Mouse (Mus musculus) limb, embryonic 11.5 days (tissue): ENCODE measurements around the gene Acot4. TPM values are rescaled to one million over a fixed set of nuclear protein-coding genes. Genes with fewer than 3 reads are reported as not detected.
A peak's percentile ranks its signal among the peaks of the same experiment; 100 is the strongest.
"Not testable (repeated sequence)": the region's sequence is repeated elsewhere in the genome, so short reads cannot be mapped to it uniquely, and the experiment has no call there.

Source experiments
- ATAC-seq: fragments of 200-750 bp; cut with Nextera tagmentation; 2 replicates; pipeline ENCODE4 v1.8.0; 2017; ENCODE audit warnings: low read depth; ENCODE audit not compliant: insufficient number of reproducible peaks, low FRiP score, low TSS enrichment
- DNase-seq: peaks from one replicate; pipeline ENCODE4 v3.0.0-alpha.2; 2015; ENCODE audit warnings: low spot score
- H3K27ac ChIP-seq: fragments of 300-500 bp; sonication (generic); replicated peaks from 2 replicates; pipeline ENCODE4 v1.5.1; 2014; ENCODE audit warnings: low read depth, mild to moderate bottlenecking, low read length
- H3K27me3 ChIP-seq: fragments of 300-500 bp; sonication (generic); 2 replicates; pipeline ENCODE4 v1.6.1; 2014; ENCODE audit warnings: mild to moderate bottlenecking, low read length, mixed read lengths; ENCODE audit not compliant: control insufficient read depth, insufficient read depth
- H3K36me3 ChIP-seq: fragments of 300-500 bp; sonication (generic); 2 replicates; pipeline ENCODE4 v1.6.1; 2014; ENCODE audit warnings: mild to moderate bottlenecking, low read length, moderate library complexity, mixed read lengths; ENCODE audit not compliant: control insufficient read depth, insufficient read depth
- H3K4me1 ChIP-seq: fragments of 300-500 bp; sonication (generic); 2 replicates; pipeline ENCODE4 v1.6.1; 2014; ENCODE audit warnings: low read length, mixed read lengths; ENCODE audit not compliant: control insufficient read depth, insufficient read depth
- H3K4me2 ChIP-seq: fragments of 300-500 bp; sonication (generic); 2 replicates; pipeline ENCODE4 v1.6.1; 2014; ENCODE audit warnings: low read depth, mild to moderate bottlenecking, moderate library complexity; ENCODE audit not compliant: severe bottlenecking
- H3K4me3 ChIP-seq: fragments of 300-500 bp; sonication (generic); 2 replicates; pipeline ENCODE4 v1.5.1; 2014; ENCODE audit warnings: low read depth, low read length
- H3K9ac ChIP-seq: fragments of 300-500 bp; sonication (generic); 2 replicates; pipeline ENCODE4 v1.6.1; 2014; ENCODE audit warnings: mild to moderate bottlenecking, low read length
- H3K9me3 ChIP-seq: fragments of 300-500 bp; sonication (generic); 2 replicates; pipeline ENCODE4 v1.6.1; 2016; ENCODE audit warnings: low read length; ENCODE audit not compliant: control insufficient read depth
- WGBS: fragments of 180-500 bp; shearing (Covaris S2); extraction: QIAGEN DNeasy Blood & Tissue Kit; methylation state at CpG from one replicate; pipeline ENCODE4 v1.1.7; 2014; 5-methylcytosine and 5-hydroxymethylcytosine counted together
- polyA plus RNA-seq: library from polyadenylated mRNA; unstranded; fragments of >200 nt; fragmentation: Nextera tagmentation; extraction: Ambion mirVana; gene quantifications from 2 replicates; pipeline ENCODE4 v1.2.1, GENCODE M21; 2014

The Acot4 gene
- polyA plus RNA-seq, 1 experiment from 2014 or later, result 0.08 TPM

DNA sequence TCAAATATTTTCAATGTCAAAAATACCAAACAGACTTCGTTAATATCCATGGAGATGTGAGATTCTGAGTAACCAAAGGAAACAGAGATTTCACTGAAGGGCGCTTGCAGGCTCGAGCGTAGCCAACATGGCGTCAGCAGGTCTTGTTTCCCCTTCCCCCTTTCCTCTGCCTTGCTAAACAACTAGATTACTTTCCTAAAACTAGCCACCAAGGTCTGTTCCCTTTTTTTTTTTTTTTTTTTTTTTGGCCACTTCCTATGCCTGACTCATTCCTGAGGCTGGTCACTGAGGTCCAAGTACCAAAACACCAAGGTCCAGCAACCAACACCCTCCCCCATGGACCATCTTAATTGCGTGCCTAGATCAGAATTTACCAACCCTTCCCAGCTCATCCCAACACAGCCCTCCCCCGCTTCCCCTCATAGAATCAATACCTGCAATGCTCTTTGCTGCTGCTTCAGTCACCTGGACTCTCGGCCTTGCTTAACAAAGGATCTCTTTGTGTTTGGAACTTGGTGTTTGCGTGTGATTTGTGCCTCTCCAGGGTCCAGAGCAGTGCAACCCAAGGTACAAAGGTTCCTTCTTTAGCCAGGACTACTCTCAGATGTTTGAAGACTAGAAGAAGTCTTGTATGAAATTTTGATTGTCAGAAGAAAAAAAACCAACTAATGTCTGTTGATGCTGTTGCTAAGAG, 15.0 kb upstream of the Acot4 start:
- Histone ChIP-seq H3K4me1 (no peaks in the 10 kb centered on the region), H3K36me3 (no peaks in the 10 kb centered on the region), H3K27ac (no peak overlapping the region), H3K9me3 (no peaks in the 10 kb centered on the region), H3K4me3 (no peak overlapping the region), H3K4me2 (no peak overlapping the region), H3K27me3 (no peaks in the 10 kb centered on the region), H3K9ac (no peak overlapping the region)
- ATAC-seq, result no peak
- DNase-seq, result peak; percentile 31
- WGBS, result 85% methylated on average over 9 of the region's 9 CpGs

DNA sequence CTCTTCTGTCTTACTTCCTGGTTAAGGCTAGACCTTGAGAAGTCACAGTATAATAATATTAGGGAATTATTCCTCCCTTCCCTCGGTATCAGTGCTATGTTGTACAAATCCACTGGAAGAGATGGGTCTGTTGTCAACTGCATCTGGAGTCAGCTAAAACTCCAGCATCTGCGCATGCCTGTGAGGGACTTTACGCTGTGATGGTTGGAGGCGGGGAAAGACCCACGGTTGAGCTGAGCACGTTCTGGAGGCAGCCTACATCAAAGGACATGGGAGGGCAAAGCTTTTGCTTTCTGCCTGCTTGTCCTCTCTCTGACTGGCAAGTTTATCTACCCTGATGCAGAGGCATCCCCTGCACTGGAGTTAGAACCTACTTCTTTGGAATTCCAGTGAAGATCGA, 12.3 kb upstream of the Acot4 start:
- H3K4me1 ChIP-seq, result no peaks in the 10 kb centered on the region
- H3K27ac ChIP-seq, result no peak overlapping the region
- H3K4me2 ChIP-seq, result no peak overlapping the region
- no peak overlapping the region for H3K4me3 ChIP-seq
- no peaks in the 10 kb centered on the region for H3K36me3 ChIP-seq
- DNase-seq, result no peak
- no peak for ATAC-seq
- no peak overlapping the region for H3K9ac ChIP-seq
- no peaks in the 10 kb centered on the region for H3K9me3 ChIP-seq
- 85% methylated on average over 7 of the region's 7 CpGs for WGBS
- no peaks in the 10 kb centered on the region for H3K27me3 ChIP-seq

DNA sequence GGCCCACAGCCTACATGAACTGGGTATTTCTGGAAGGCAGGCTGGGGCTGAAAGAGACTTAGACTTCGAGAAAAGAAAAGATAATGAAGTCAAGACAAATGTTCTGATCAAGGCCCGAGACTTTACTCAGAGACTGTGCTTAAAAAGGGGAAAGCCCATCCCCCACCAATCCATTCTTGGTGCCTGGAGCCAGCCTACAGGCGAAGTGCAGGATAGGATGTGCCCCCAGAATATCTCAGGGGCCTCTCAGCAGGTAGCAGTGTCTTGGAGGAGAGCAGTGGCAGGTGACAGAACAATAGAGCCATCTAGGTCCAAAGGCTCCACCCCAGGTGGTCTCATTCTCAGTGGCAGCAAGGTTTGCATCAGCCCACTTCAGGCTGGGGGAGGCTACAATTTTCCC, 9.9 kb upstream of the Acot4 start:
- WGBS, result 72% methylated on average over 3 of the region's 3 CpGs
- H3K36me3 ChIP-seq, H3K9ac ChIP-seq, H3K4me3 ChIP-seq, DNase-seq, H3K4me1 ChIP-seq, H3K27ac ChIP-seq, H3K9me3 ChIP-seq, ATAC-seq, H3K4me2 ChIP-seq, H3K27me3 ChIP-seq: not testable (repeated sequence)

DNA sequence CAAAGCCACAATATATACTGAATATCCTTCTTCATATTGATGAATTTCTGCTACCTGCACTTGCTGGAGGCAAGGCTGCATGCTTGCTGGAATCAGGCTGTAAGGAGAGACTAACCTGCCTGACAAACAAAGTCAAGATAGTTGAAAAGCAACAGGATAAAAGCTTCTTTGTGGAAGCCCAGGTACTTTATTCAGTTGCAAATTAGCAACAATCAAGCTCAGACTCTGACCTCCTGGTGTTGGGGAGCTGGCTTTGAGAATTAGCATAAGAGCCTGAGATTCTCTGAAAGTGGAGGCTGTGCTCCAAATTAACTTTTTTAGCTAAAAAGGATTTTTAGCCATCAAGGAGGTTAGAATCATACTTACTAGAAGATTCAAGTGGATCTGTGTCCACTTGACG, 9.1 kb upstream of the Acot4 start:
- not testable (repeated sequence) for DNase-seq

DNA sequence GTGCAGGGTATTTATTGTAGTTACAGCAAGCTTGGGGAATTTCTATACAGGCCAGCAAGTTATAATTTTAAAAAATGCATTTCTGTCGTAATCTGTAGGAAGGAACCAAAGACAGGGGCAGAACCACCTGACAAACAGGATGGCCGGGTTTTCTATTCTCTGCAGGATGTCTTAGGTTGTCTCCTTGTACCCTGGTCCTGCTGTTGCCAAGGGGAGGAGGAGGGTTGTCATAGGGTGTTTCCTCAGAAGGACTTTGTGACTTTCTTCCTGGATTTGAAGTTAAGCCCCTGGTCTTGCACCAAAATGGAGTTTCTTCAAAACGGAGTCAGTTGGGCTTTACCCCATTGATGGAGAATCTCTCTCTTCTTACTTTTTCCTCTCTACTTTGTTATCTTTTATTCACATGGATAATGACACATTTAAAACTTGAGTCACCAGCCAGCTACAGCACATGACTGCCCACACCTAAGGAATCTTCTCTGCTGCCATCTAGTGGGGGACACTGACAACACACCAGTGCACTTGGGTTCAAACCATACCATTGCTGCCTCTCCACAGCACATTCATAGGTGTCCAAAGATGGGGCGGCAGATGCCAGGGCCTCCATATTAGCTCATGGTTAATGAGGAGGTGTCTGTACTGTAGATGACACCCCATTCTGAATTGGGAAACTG, 7.4 kb upstream of the Acot4 start:
- H3K4me2 ChIP-seq, result no peak overlapping the region
- DNase-seq (peak; percentile 81), ATAC-seq (peak; percentile 39; the same call in 1 of the 2 replicates)
- no peaks in the 10 kb centered on the region for H3K4me1 ChIP-seq
- H3K27me3 ChIP-seq, result no peaks in the 10 kb centered on the region
- no peak overlapping the region for H3K27ac ChIP-seq
- no peaks in the 10 kb centered on the region for H3K9me3 ChIP-seq
- no peaks in the 10 kb centered on the region for H3K36me3 ChIP-seq
- no peak overlapping the region for H3K9ac ChIP-seq
- WGBS, result 72% methylated on average over 4 of the region's 4 CpGs
- no peak overlapping the region for H3K4me3 ChIP-seq

More for the DNA sequence above, 9.1 kb upstream of the Acot4 start:
- H3K4me1 ChIP-seq, H3K27me3 ChIP-seq, H3K9me3 ChIP-seq, H3K27ac ChIP-seq, ATAC-seq, H3K4me2 ChIP-seq, H3K4me3 ChIP-seq, H3K36me3 ChIP-seq, H3K9ac ChIP-seq: not testable (repeated sequence)
- 92% methylated on average over 1 of the region's 1 CpGs for WGBS

DNA sequence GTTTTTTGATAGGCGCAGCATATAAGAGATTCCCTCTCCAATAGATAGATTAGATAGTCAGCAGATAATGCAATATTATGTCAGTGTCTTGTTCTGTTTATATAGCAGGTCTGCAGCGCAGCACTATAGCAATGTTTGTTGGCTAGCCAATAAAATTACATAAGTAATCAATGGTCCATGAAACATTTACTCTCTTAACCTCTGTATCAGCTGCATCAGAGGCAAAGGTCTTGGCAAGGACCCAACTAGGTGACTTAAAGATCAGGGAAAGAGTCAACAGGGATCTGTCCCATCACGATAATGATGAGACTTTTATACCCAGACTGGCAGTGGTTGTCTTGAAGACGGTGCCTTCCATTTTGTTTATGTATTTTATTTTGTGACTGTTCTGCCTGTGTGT, 5.3 kb upstream of the Acot4 start:
- no peaks in the 10 kb centered on the region for H3K4me1 ChIP-seq
- DNase-seq (no peak), ATAC-seq (no peak)
- H3K4me3 ChIP-seq, result no peak overlapping the region
- no peaks in the 10 kb centered on the region for H3K36me3 ChIP-seq
- H3K9me3 ChIP-seq, result no peaks in the 10 kb centered on the region
- H3K9ac ChIP-seq, result no peak overlapping the region
- WGBS, result 93% methylated on average over 4 of the region's 4 CpGs
- no peaks in the 10 kb centered on the region for H3K27me3 ChIP-seq
- H3K4me2 ChIP-seq, result no peak overlapping the region
- no peak overlapping the region for H3K27ac ChIP-seq

DNA sequence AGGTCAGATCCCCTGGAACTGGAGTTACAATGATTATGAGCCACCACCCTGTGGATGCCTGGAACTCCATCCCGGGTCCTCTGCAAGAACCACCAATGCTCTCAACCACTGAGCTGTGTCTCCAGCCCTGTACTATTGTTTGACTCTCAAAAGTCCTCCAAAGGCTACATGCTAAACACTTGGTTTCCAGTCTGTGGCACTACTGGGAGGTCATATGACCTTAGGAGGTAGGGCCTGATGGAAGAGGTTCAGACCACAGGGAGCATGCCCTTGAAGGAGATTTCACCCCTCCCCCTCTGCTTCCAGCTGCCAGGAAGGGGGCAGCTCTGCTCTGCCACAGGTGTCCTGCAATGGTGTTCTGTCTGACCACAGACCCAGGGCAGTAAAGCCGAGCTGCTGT, 4.9 kb upstream of the Acot4 start:
- not testable (repeated sequence) for H3K4me2 ChIP-seq

DNA sequence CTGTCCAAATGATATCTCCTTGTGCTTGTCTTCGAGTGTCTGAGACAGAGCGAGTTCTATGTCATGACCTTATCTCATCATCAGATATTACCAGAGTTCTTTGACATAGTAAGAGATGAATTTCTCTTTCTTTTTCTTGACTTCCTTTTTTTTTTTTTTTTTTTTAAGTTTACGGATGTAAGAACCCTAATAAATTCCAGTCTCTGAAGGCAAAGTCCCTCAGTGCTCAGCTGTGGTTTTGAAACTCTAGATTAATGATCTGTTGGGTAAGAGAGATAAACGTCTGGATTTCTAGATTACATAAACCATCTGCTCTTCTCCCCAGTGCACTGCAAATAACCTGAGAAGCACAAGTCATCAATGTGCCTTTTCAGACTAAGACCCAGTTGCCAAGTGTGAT, 4.1 kb upstream of the Acot4 start:
- no peak overlapping the region for H3K4me2 ChIP-seq
- H3K36me3 ChIP-seq, result no peaks in the 10 kb centered on the region
- DNase-seq, result no peak
- 57% methylated on average over 4 of the region's 4 CpGs for WGBS
- H3K4me1 ChIP-seq, result no peaks in the 10 kb centered on the region
- no peak overlapping the region for H3K9ac ChIP-seq
- H3K27ac ChIP-seq, result no peak overlapping the region
- no peaks in the 10 kb centered on the region for H3K9me3 ChIP-seq
- H3K27me3 ChIP-seq, result no peaks in the 10 kb centered on the region
- ATAC-seq, result no peak
- H3K4me3 ChIP-seq, result no peak overlapping the region

More for the DNA sequence above, 4.9 kb upstream of the Acot4 start:
- not testable (repeated sequence) for H3K4me3 ChIP-seq, H3K27me3 ChIP-seq, H3K36me3 ChIP-seq, ATAC-seq, H3K9me3 ChIP-seq, H3K27ac ChIP-seq, H3K9ac ChIP-seq, DNase-seq, H3K4me1 ChIP-seq
- 79% methylated on average over 2 of the region's 2 CpGs for WGBS
